Mouse (Mus musculus) heart, embryonic 13.5 days (tissue): ENCODE results near the gene Sall1. TPM values are rescaled to one million over a fixed set of nuclear protein-coding genes. Genes with fewer than 3 reads are reported as not detected.

Experiments used
- ATAC-seq: fragments of 200-750 bp; cut with Nextera tagmentation; 2 replicates; pipeline ENCODE4 v1.8.0; 2017; ENCODE audit warnings: moderate TSS enrichment; ENCODE audit not compliant: insufficient number of reproducible peaks, low FRiP score, low TSS enrichment; ENCODE audit errors: extremely low read depth
- H3K27ac ChIP-seq: fragments of 300-500 bp; sonication (generic); replicated peaks from 2 replicates; pipeline ENCODE4 v1.5.1; 2015; ENCODE audit warnings: moderate library complexity, mild to moderate bottlenecking, inconsistent platforms
- H3K27me3 ChIP-seq: fragments of 300-500 bp; sonication (generic); replicated peaks from 2 replicates; pipeline ENCODE4 v1.6.1; 2015; ENCODE audit warnings: mild to moderate bottlenecking, inconsistent platforms
- H3K36me3 ChIP-seq: fragments of 300-500 bp; sonication (generic); 2 replicates; pipeline ENCODE4 v1.6.1; 2015; ENCODE audit warnings: mild to moderate bottlenecking, inconsistent platforms
- H3K4me1 ChIP-seq: fragments of 300-500 bp; sonication (generic); 2 replicates; pipeline ENCODE4 v1.6.1; 2015; ENCODE audit warnings: inconsistent platforms
- H3K4me2 ChIP-seq: fragments of 300-500 bp; sonication (generic); 2 replicates; pipeline ENCODE4 v1.6.1; 2015; ENCODE audit warnings: inconsistent platforms, mild to moderate bottlenecking, moderate library complexity
- H3K4me3 ChIP-seq: fragments of 300-500 bp; sonication (generic); 2 replicates; pipeline ENCODE4 v1.5.1; 2015; ENCODE audit warnings: moderate library complexity, mild to moderate bottlenecking, inconsistent platforms
- H3K9ac ChIP-seq: fragments of 300-500 bp; sonication (generic); 2 replicates; pipeline ENCODE4 v1.6.1; 2015; ENCODE audit warnings: inconsistent platforms, mild to moderate bottlenecking, moderate library complexity
- H3K9me3 ChIP-seq: fragments of 300-500 bp; sonication (generic); 2 replicates; pipeline ENCODE4 v1.6.1; 2016; ENCODE audit warnings: inconsistent platforms
- WGBS: fragments of 180-500 bp; shearing (Covaris S2); methylation state at CpG from one replicate; pipeline ENCODE4 v1.1.7; 2015; ENCODE audit warnings: mixed read lengths; 5-methylcytosine and 5-hydroxymethylcytosine counted together
- polyA plus RNA-seq: library from polyadenylated mRNA; unstranded; fragments of >200 nt; fragmentation: Nextera tagmentation; extraction: Ambion mirVana; gene quantifications from 2 replicates; pipeline ENCODE4 v1.2.1, GENCODE M21; 2015

The Sall1 gene
- polyA plus RNA-seq, 1 experiment from 2014 or later: 3.9 TPM

GRCm38 (mm10) chr8:89038920-89039319 lies 5.0 kb downstream of the Sall1 start:
- peak overlapping the region; percentile 92 for H3K4me2 ChIP-seq
- WGBS: 66% methylated on average over 4 of the region's 4 CpGs
- peak overlapping the region; percentile 14; the same call in 1 of the 2 replicates for H3K4me3 ChIP-seq
- no peak for ATAC-seq
- H3K9ac ChIP-seq: no peak overlapping the region
- H3K27ac ChIP-seq: no peak overlapping the region
- no peaks in the 10 kb centered on the region for H3K9me3 ChIP-seq
- H3K27me3 ChIP-seq: peaks cover 22% of the 10 kb centered on the region
- no peaks in the 10 kb centered on the region for H3K36me3 ChIP-seq
- peaks cover 22% of the 10 kb centered on the region for H3K4me1 ChIP-seq

GRCm38 (mm10) chr8:89037536-89038236 lies 6.3 kb downstream of the Sall1 start:
- Histone ChIP-seq H3K4me1 (peaks cover 16% of the 10 kb centered on the region), H3K9ac (peak overlapping the region; percentile 38), H3K9me3 (no peaks in the 10 kb centered on the region), H3K4me2 (peak overlapping the region; percentile 92), H3K27ac (peak overlapping the region; percentile 59), H3K4me3 (peak overlapping the region; percentile 23), H3K36me3 (peaks cover 2% of the 10 kb centered on the region), H3K27me3 (peaks cover 17% of the 10 kb centered on the region)
- no peak for ATAC-seq
- WGBS: 11% methylated on average over 9 of the region's 9 CpGs

- H3K4me1 ChIP-seq: peaks cover 9% of the 10 kb centered on the region
- no peak overlapping the region for H3K4me2 ChIP-seq
- no peak overlapping the region for H3K9ac ChIP-seq
- no peaks in the 10 kb centered on the region for H3K9me3 ChIP-seq
- ATAC-seq: no peak
- no peak overlapping the region for H3K4me3 ChIP-seq
- H3K27me3 ChIP-seq: peaks cover 24% of the 10 kb centered on the region
- WGBS: 92% methylated on average over 13 of the region's 13 CpGs
- H3K27ac ChIP-seq: no peak overlapping the region
- peaks cover 34% of the 10 kb centered on the region for H3K36me3 ChIP-seq
These were observed 11.6 kb downstream of the Sall1 start for GRCm38 (mm10) chr8:89032412-89032811.

DNA sequence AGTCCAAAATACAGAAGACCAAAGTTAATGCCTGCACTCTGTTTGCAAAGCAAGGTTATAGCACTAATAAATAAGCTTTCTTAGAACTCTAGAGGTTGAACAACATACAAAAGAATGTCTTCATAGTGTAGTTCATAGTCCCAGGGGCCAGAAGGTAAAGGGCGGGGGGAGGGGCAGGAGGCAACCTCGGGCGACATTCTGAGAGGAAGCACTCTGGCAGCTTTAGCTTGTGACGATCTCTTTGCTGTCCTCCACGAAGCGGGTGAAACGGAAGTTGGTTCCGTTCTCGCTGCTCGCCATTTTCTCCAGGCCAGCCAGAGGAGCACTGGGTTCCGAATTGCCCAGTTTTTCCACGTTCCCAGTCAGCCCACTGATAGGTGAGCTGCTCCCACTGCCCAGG lies 15.8 kb downstream of the Sall1 start:
- Histone ChIP-seq H3K27ac (no peak overlapping the region), H3K4me3 (no peak overlapping the region), H3K27me3 (peaks cover 36% of the 10 kb centered on the region), H3K9me3 (no peaks in the 10 kb centered on the region), H3K36me3 (peaks cover 34% of the 10 kb centered on the region), H3K4me1 (peaks cover 19% of the 10 kb centered on the region), H3K4me2 (no peak overlapping the region), H3K9ac (no peak overlapping the region)
- no peak for ATAC-seq
- WGBS: 52% methylated on average over 12 of the region's 12 CpGs

- Histone ChIP-seq H3K9me3 (no peaks in the 10 kb centered on the region), H3K27me3 (peaks cover 36% of the 10 kb centered on the region), H3K9ac (peak overlapping the region; percentile 72), H3K4me3 (peak overlapping the region; percentile 50), H3K27ac (peak overlapping the region; percentile 30; the same call in 1 of the 2 replicates), H3K36me3 (peaks cover 16% of the 10 kb centered on the region), H3K4me2 (peak overlapping the region; percentile 79), H3K4me1 (peaks cover 24% of the 10 kb centered on the region)
- WGBS: 12% methylated on average over 12 of the region's 13 CpGs
- ATAC-seq: no peak
These were observed 17.8 kb downstream of the Sall1 start for GRCm38 (mm10) chr8:89026139-89026520.

DNA sequence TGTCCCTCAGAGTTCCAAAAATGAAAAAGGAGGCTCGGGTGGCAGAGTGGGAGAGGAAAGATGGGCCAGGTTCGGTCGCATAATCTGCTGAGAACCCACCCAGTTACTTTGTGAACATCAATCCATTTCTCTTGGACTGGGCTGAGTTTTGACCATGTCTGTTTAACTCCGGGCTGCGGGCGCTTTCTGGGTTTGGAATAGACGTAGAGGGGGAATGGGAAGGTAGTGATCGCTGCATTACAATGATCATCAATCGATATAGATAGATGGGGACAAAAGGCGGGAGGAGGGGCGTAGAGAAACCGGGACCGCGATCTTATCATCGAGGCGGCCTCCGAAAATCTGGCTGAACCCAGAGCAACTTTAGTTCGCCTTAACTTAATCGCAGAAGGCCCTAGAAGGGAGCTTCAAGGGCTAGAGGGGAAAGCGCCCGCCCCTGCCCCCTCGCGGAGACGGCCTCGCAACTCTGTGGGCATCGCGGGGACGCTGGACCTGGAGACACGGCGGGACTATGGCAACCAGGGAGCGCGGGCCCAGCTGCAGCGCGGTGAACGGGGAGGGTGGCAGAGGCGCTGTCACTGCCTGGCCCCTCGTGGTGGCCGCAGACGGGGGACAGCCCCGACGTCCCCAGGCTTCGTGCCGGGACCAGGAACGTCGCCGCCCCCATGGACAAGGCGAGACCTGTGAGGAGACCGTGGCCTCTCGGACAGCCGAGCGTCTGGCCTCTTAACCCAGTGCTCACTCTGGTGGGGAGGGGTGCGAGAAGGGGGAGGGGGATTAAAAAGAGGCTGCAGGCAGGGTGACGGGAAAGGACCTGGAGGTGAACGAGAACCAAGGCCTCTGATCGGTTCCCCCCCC lies 18.5 kb downstream of the Sall1 start:
- Histone ChIP-seq H3K9ac (peak overlapping the region; percentile 72), H3K27ac (peak overlapping the region; percentile 30), H3K9me3 (no peaks in the 10 kb centered on the region), H3K27me3 (peaks cover 36% of the 10 kb centered on the region), H3K4me2 (peak overlapping the region; percentile 79), H3K4me1 (peaks cover 29% of the 10 kb centered on the region), H3K36me3 (peaks cover 11% of the 10 kb centered on the region), H3K4me3 (peak overlapping the region; percentile 50)
- WGBS: 6% methylated on average over 54 of the region's 55 CpGs
- no peak for ATAC-seq

- WGBS: 40% methylated on average over 6 of the region's 6 CpGs
- no peak for ATAC-seq
- no peak overlapping the region for H3K9ac ChIP-seq
- H3K27me3 ChIP-seq: peaks cover 36% of the 10 kb centered on the region
- peaks cover 32% of the 10 kb centered on the region for H3K4me1 ChIP-seq
- H3K27ac ChIP-seq: peak overlapping the region; percentile 30
- H3K9me3 ChIP-seq: no peaks in the 10 kb centered on the region
- no peak overlapping the region for H3K4me3 ChIP-seq
- no peak overlapping the region for H3K4me2 ChIP-seq
- peaks cover 4% of the 10 kb centered on the region for H3K36me3 ChIP-seq
These were observed 19.2 kb downstream of the Sall1 start for GRCm38 (mm10) chr8:89024796-89025195.

- H3K4me2 ChIP-seq: peak overlapping the region; percentile 20; the same call in 1 of the 2 replicates
- no peak overlapping the region for H3K9ac ChIP-seq
- no peak for ATAC-seq
- H3K27me3 ChIP-seq: peaks cover 35% of the 10 kb centered on the region
- no peaks in the 10 kb centered on the region for H3K9me3 ChIP-seq
- 2% methylated on average over 5 of the region's 5 CpGs for WGBS
- H3K36me3 ChIP-seq: no peaks in the 10 kb centered on the region
- H3K27ac ChIP-seq: no peak overlapping the region
- no peak overlapping the region for H3K4me3 ChIP-seq
- peaks cover 30% of the 10 kb centered on the region for H3K4me1 ChIP-seq
These were observed 22.8 kb downstream of the Sall1 start for GRCm38 (mm10) chr8:89021139-89021538.

DNA sequence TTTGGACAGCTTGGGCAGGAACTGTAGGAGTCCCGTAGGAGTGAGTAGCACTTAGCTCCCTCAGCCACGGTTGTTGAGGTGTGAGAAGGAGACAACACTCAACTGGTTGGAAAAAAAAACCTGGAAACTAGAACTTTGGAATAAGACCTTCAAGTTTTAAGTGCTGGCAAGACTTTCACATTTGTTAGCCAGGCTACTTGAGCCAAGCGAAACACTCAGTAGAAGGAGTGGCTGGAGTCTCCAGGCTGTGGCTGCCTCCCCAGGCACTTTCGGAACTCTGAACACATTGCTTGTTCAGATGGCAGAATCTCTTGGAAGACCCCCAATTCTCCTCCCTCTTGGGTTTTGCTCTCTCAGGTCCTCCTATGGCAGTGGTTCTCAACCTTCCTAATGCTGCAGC lies 26.1 kb downstream of the Sall1 start:
- H3K36me3 ChIP-seq: no peaks in the 10 kb centered on the region
- H3K9me3 ChIP-seq: no peaks in the 10 kb centered on the region
- H3K9ac ChIP-seq: no peak overlapping the region
- H3K27me3 ChIP-seq: peaks cover 19% of the 10 kb centered on the region; the same call in 1 of the 2 replicates
- peaks cover 21% of the 10 kb centered on the region for H3K4me1 ChIP-seq
- no peak overlapping the region for H3K4me2 ChIP-seq
- H3K27ac ChIP-seq: no peak overlapping the region
- H3K4me3 ChIP-seq: no peak overlapping the region
- WGBS: 65% methylated on average over 4 of the region's 4 CpGs
- no peak for ATAC-seq

- Histone ChIP-seq H3K36me3 (no peaks in the 10 kb centered on the region), H3K9me3 (no peaks in the 10 kb centered on the region), H3K27me3 (peaks cover 21% of the 10 kb centered on the region; the same call in 1 of the 2 replicates), H3K9ac (no peak overlapping the region), H3K27ac (no peak overlapping the region), H3K4me1 (peaks cover 20% of the 10 kb centered on the region), H3K4me3 (no peak overlapping the region), H3K4me2 (no peak overlapping the region)
- ATAC-seq: no peak
- 59% methylated on average over 7 of the region's 7 CpGs for WGBS
These were observed 27.4 kb downstream of the Sall1 start for GRCm38 (mm10) chr8:89016465-89017070.

GRCm38 (mm10) chr8:89015539-89015938 lies 28.4 kb downstream of the Sall1 start:
- Histone ChIP-seq H3K27ac (no peak overlapping the region), H3K36me3 (no peaks in the 10 kb centered on the region), H3K4me2 (no peak overlapping the region), H3K9me3 (no peaks in the 10 kb centered on the region), H3K4me3 (no peak overlapping the region), H3K27me3 (peaks cover 25% of the 10 kb centered on the region; the same call in 1 of the 2 replicates), H3K4me1 (peaks cover 11% of the 10 kb centered on the region), H3K9ac (no peak overlapping the region)
- WGBS: 55% methylated on average over 6 of the region's 6 CpGs
- no peak for ATAC-seq
